Mouse (Mus musculus) neural tube, embryonic 11.5 days (tissue): ENCODE results near the gene Ubr4. TPM values are rescaled to one million over a fixed set of nuclear protein-coding genes. Genes with fewer than 3 reads are reported as not detected.
"Not testable (repeated sequence)": the region's sequence is repeated elsewhere in the genome, so short reads cannot be mapped to it uniquely, and the experiment has no call there.

Experiments used
- ATAC-seq: fragments of 200-750 bp; cut with Nextera tagmentation; 2 replicates; pipeline ENCODE4 v1.8.0; 2017; ENCODE audit warnings: moderate number of reproducible peaks, mild to moderate bottlenecking, moderate TSS enrichment, moderate library complexity; ENCODE audit not compliant: insufficient read depth, low FRiP score, low TSS enrichment
- DNase-seq: peaks from one replicate; pipeline ENCODE4 v3.0.0-alpha.2; 2015; ENCODE audit warnings: low spot score
- H3K27ac ChIP-seq: fragments of 300-500 bp; sonication (generic); 2 replicates; pipeline ENCODE4 v1.5.1; 2014; ENCODE audit warnings: low read depth, mild to moderate bottlenecking, low read length
- H3K27me3 ChIP-seq: fragments of 300-500 bp; sonication (generic); 2 replicates; pipeline ENCODE4 v1.6.1; 2014; ENCODE audit warnings: mild to moderate bottlenecking, low read length, mixed read lengths; ENCODE audit not compliant: control insufficient read depth, insufficient read depth
- H3K36me3 ChIP-seq: fragments of 300-500 bp; sonication (generic); 2 replicates; pipeline ENCODE4 v1.6.1; 2014; ENCODE audit warnings: mild to moderate bottlenecking, low read length, moderate library complexity, mixed read lengths; ENCODE audit not compliant: control insufficient read depth, insufficient read depth
- H3K4me1 ChIP-seq: fragments of 300-500 bp; sonication (generic); 2 replicates; pipeline ENCODE4 v1.6.1; 2014; ENCODE audit warnings: low read length, mixed read lengths; ENCODE audit not compliant: control insufficient read depth, insufficient read depth
- H3K4me2 ChIP-seq: fragments of 300-500 bp; sonication (generic); 2 replicates; pipeline ENCODE4 v1.6.1; 2014; ENCODE audit warnings: low read depth, mild to moderate bottlenecking, moderate library complexity
- H3K4me3 ChIP-seq: fragments of 300-500 bp; sonication (generic); 2 replicates; pipeline ENCODE4 v1.5.1; 2014; ENCODE audit warnings: low read depth, low read length
- H3K9ac ChIP-seq: fragments of 300-500 bp; sonication (generic); 2 replicates; pipeline ENCODE4 v1.6.1; 2014; ENCODE audit warnings: mild to moderate bottlenecking, low read length
- H3K9me3 ChIP-seq: fragments of 300-500 bp; sonication (generic); 2 replicates; pipeline ENCODE4 v1.6.1; 2016; ENCODE audit warnings: low read length; ENCODE audit not compliant: control insufficient read depth
- WGBS: fragments of 180-500 bp; shearing (Covaris S2); extraction: QIAGEN DNeasy Blood & Tissue Kit; methylation state at CpG from one replicate; pipeline ENCODE4 v1.1.7; 2014; 5-methylcytosine and 5-hydroxymethylcytosine counted together
- polyA plus RNA-seq: library from polyadenylated mRNA; unstranded; fragments of >200 nt; fragmentation: Nextera tagmentation; extraction: Ambion mirVana; gene quantifications from 2 replicates; pipeline ENCODE4 v1.2.1, GENCODE M21; 2014

Ubr4 gene
- polyA plus RNA-seq, 1 experiment from 2014 or later = 92.1 TPM

DNA sequence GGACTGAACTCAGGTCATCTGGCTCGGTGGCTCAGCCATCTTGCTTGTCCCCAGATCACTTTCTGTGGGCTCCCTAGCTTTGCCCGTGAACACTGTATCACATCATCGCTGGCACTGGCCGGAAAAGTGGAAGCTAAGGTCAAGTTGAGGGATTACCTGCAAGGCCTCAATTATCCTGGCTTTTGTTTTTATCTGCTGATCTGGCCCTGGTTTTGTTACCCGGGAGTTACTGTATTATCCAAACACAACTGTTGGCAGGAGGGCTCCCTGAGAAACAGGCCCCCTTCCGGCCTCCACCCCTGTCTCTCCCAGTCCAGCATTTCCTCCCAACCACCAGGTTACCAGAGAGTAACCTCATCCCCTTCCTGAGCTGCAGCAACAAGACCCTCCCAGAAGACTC lies 166.8 kb downstream of the Ubr4 start:
- H3K9me3 ChIP-seq = no peaks in the 10 kb centered on the region
- H3K4me1 ChIP-seq = no peaks in the 10 kb centered on the region
- DNase-seq (no peak), ATAC-seq (no peak)
- no peaks in the 10 kb centered on the region for H3K27me3 ChIP-seq
- WGBS = 84% methylated on average over 6 of the region's 6 CpGs
- no peak overlapping the region for H3K27ac ChIP-seq
- H3K4me3 ChIP-seq = no peak overlapping the region
- H3K4me2 ChIP-seq = no peak overlapping the region
- H3K36me3 ChIP-seq = no peaks in the 10 kb centered on the region
- H3K9ac ChIP-seq = no peak overlapping the region

GRCm38 (mm10) chr4:139521926-139522325 lies 169.5 kb downstream of the Ubr4 start:
- ATAC-seq = no peak
- H3K9me3 ChIP-seq = no peaks in the 10 kb centered on the region
- WGBS = 90% methylated on average over 10 of the region's 10 CpGs

GRCm38 (mm10) chr4:139526475-139526874 lies 174.1 kb downstream of the Ubr4 start:
- no peak overlapping the region for H3K4me3 ChIP-seq
- no peaks in the 10 kb centered on the region for H3K4me1 ChIP-seq
- no peak overlapping the region for H3K9ac ChIP-seq
- DNase-seq (no peak), ATAC-seq (no peak)
- WGBS = 71% methylated on average over 12 of the region's 12 CpGs
- no peaks in the 10 kb centered on the region for H3K36me3 ChIP-seq
- no peak overlapping the region for H3K27ac ChIP-seq
- no peak overlapping the region for H3K4me2 ChIP-seq
- H3K9me3 ChIP-seq = no peaks in the 10 kb centered on the region
- H3K27me3 ChIP-seq = no peaks in the 10 kb centered on the region

More at GRCm38 (mm10) chr4:139521926-139522325, 169.5 kb downstream of the Ubr4 start:
- H3K4me3 ChIP-seq = no peak overlapping the region
- no peak for DNase-seq
- no peaks in the 10 kb centered on the region for H3K27me3 ChIP-seq
- H3K4me2 ChIP-seq = no peak overlapping the region
- H3K4me1 ChIP-seq = no peaks in the 10 kb centered on the region
- no peak overlapping the region for H3K9ac ChIP-seq
- H3K36me3 ChIP-seq = no peaks in the 10 kb centered on the region
- H3K27ac ChIP-seq = no peak overlapping the region

- not testable (repeated sequence) for H3K4me3 ChIP-seq, H3K4me2 ChIP-seq, H3K4me1 ChIP-seq, H3K9ac ChIP-seq, H3K9me3 ChIP-seq, H3K27ac ChIP-seq, H3K36me3 ChIP-seq, H3K27me3 ChIP-seq, DNase-seq, ATAC-seq
- WGBS = 90% methylated on average over 5 of the region's 5 CpGs
Measured at GRCm38 (mm10) chr4:139530248-139530647, 177.8 kb downstream of the Ubr4 start, which contains the start of gene Iffo2. Gene Iffo2 (plus strand): TSS chr4:139530548.

DNA sequence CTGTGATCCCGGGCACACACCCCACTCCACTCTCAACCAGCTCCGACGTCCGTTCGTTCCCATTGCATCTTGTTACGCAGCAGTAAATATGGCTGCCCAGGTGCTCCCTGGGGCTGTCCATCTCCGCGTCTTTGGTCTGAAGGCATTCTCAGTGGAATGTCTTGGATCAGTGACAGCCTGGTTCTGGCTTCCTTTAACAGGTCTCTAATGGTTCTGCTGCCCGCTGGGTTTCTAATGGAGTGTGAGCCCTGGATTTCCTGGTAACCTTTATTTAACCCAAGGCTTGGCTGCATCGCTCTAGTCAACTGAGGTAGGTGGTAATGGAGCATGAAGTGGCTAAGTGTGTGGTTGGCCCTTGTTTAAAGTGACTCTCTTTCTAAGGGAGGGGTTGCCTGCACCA lies 179.7 kb downstream of the Ubr4 start:
- Histone ChIP-seq H3K27ac (no peak overlapping the region), H3K4me3 (no peak overlapping the region), H3K9me3 (no peaks in the 10 kb centered on the region), H3K9ac (no peak overlapping the region), H3K4me1 (no peaks in the 10 kb centered on the region), H3K36me3 (no peaks in the 10 kb centered on the region), H3K27me3 (no peaks in the 10 kb centered on the region), H3K4me2 (no peak overlapping the region)
- ATAC-seq (no peak), DNase-seq (no peak)
- 92% methylated on average over 10 of the region's 10 CpGs for WGBS

GRCm38 (mm10) chr4:139535127-139535695 lies 182.8 kb downstream of the Ubr4 start:
- DNase-seq (peak; percentile 17), ATAC-seq (no peak)
- H3K4me3 ChIP-seq = no peak overlapping the region
- no peak overlapping the region for H3K27ac ChIP-seq
- H3K36me3 ChIP-seq = no peaks in the 10 kb centered on the region
- no peak overlapping the region for H3K4me2 ChIP-seq
- WGBS = 40% methylated on average over 12 of the region's 12 CpGs
- no peaks in the 10 kb centered on the region for H3K9me3 ChIP-seq
- no peaks in the 10 kb centered on the region for H3K27me3 ChIP-seq
- H3K4me1 ChIP-seq = no peaks in the 10 kb centered on the region
- H3K9ac ChIP-seq = no peak overlapping the region

- Histone ChIP-seq H3K27me3 (no peaks in the 10 kb centered on the region), H3K9ac (no peak overlapping the region), H3K4me2 (no peak overlapping the region), H3K36me3 (no peaks in the 10 kb centered on the region), H3K4me3 (no peak overlapping the region), H3K27ac (no peak overlapping the region), H3K9me3 (no peaks in the 10 kb centered on the region), H3K4me1 (no peaks in the 10 kb centered on the region)
- 58% methylated on average over 7 of the region's 7 CpGs for WGBS
- DNase-seq (no peak), ATAC-seq (no peak)
Measured at GRCm38 (mm10) chr4:139535719-139536118, 183.3 kb downstream of the Ubr4 start.

DNA sequence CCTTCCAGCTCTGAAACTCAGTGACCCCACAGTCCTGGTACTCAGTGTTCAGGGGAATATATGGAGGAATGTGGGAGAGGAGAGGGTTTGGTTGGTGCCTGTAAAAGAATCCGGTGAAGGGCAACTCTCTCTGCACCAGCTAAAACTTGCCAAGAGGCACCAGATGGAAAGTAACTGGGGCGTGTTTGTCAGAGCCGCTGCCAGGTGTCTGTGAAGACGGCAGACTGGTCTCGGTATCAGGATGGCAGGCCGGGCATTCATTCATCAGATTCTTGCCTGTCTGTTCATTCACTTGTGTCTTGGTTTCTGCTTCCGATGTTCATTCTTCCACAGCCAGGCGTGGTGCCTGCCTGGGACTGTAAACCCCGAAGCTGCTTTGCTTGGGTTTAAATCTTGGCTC lies 184.3 kb downstream of the Ubr4 start:
- Histone ChIP-seq H3K27ac (no peak overlapping the region), H3K9me3 (no peaks in the 10 kb centered on the region), H3K9ac (no peak overlapping the region), H3K27me3 (no peaks in the 10 kb centered on the region), H3K4me2 (no peak overlapping the region), H3K4me3 (no peak overlapping the region), H3K36me3 (no peaks in the 10 kb centered on the region), H3K4me1 (no peaks in the 10 kb centered on the region)
- no peak for DNase-seq
- no peak for ATAC-seq
- WGBS = 87% methylated on average over 9 of the region's 9 CpGs
